Mouse (Mus musculus): ENCODE results near the gene Cnp. TPM values are rescaled to one million over a fixed set of nuclear protein-coding genes. Genes with fewer than 3 reads are reported as not detected.
A peak's percentile ranks its signal among the peaks of the same experiment; 100 is the strongest.

Cnp gene
- polyA plus RNA-seq (2014; fragmentation: Nextera tagmentation; extraction: Ambion mirVana): 22.0 and 25.6 TPM in 2 replicates

DNA sequence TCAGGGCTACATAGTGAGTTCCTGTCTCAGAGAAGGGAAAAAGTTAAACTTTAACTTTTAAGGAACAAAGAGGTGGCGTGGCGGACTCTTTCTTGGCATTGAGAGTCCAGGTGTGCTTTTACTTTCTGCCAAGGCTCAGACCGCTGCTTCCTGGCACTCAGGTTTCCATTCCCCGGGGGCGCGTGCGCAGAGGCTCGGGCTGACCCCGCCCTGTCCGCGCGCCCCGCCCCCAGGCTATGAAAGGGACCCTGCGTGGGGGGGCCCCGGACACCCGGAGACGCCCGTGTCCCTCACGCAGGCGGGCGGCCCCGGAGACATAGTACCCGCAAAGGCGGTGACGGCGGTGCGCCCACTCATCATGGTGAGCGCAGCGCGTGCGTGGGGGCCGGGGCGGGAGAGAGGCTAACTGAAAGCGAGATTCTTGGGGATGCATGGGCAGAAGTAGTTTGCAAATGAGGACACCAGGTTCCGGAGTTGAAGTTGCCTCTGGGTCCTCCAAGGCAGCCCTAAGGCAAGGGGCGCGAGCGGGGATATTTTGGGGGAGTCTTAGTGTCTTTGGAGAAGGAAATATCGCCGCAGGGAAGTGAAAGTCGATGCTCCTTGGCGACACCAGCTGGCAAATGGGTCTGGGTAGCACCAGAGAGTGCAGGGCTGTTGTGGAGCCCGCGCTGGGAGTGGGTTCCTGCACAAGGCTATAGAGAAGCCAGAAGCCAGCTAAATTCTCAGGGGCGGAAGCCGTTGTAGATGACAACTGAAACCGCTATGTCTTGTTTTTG, at the start of gene Cnp:
Gene Cnp (plus strand): TSS at position 197 of the 776 bp plus-strand sequence.
- Histone ChIP-seq H3K4me3 (ENCODE audit: low read depth, low read length) (peak within 1 kb of the TSS; percentile 62), H3K9ac (ENCODE audit: low read length) (peak within 1 kb of the TSS; percentile 67), H3K27ac (ENCODE audit: low read depth, low read length) (no peak within 1 kb of the TSS; the same call in 1 of the 2 replicates), H3K4me1 (ENCODE audit: control insufficient read depth, insufficient read depth, low read length) (no peaks in the 10 kb centered on the region; the same call in 1 of the 2 replicates), H3K36me3 (ENCODE audit: control insufficient read depth, insufficient read depth, low read length) (peaks cover 16% of the 10 kb centered on the region), H3K4me2 (ENCODE audit: low read length) (peak within 1 kb of the TSS; percentile 78), H3K9me3 (replicated peaks; ENCODE audit: control insufficient read depth, low read length) (no peaks in the 10 kb centered on the region), H3K27me3 (replicated peaks; ENCODE audit: control insufficient read depth, insufficient read depth, low read length) (no peaks in the 10 kb centered on the region)
- DNase-seq (ENCODE audit: low spot score) (peak; percentile 74), ATAC-seq (peak; percentile 75)
- 3% methylated on average over 47 of the region's 47 CpGs for WGBS

DNA sequence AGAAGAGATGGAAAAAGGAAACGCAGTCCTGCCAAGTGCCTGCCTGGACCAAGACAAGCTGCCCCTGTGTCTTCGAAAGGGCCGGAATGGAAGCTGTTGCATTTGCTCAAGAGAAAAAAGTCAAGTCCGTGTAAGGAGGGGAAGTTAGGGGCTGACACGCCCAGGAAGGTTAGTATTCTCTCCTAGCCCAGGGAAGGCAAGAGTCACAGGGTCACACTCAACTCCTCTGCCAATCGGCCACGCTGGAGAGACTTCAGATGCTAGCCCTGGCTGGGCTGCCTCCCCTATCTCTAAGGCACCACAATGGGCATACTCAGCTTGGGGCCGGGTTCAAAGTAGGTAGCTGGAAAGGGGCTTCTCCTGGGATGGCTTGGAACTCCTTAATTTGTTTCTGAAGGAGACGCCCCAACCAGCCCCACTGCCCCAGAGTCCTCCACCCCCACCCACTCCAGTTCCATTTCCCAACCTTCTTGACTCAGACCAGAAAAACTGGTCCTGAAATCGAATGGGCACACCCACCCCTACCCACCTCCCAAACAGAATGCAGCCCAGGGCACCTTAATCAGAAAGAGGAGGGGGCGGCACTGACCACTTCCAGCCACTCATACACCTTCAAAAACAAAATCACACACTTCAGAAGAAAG, 49.6 kb upstream of the Cnp start:
- DNase-seq (ENCODE audit: low spot score): no peak
- H3K27ac ChIP-seq (ENCODE audit: low read depth, low read length): no peak overlapping the region
- no peak for ATAC-seq
- peak overlapping the region; percentile 96 for H3K4me2 ChIP-seq (ENCODE audit: low read length)
- H3K9ac ChIP-seq (ENCODE audit: low read length): peak overlapping the region; percentile 91
- peaks cover 29% of the 10 kb centered on the region for H3K4me1 ChIP-seq (ENCODE audit: control insufficient read depth, insufficient read depth, low read length)
- peaks cover 39% of the 10 kb centered on the region for H3K36me3 ChIP-seq (ENCODE audit: control insufficient read depth, insufficient read depth, low read length)
- WGBS: 57% methylated on average over 11 of the region's 11 CpGs
- no peaks in the 10 kb centered on the region for H3K9me3 ChIP-seq (replicated peaks; ENCODE audit: control insufficient read depth, low read length)
- no peaks in the 10 kb centered on the region for H3K27me3 ChIP-seq (replicated peaks; ENCODE audit: control insufficient read depth, insufficient read depth, low read length)
- peak overlapping the region; percentile 87 for H3K4me3 ChIP-seq (ENCODE audit: low read depth, low read length)

DNA sequence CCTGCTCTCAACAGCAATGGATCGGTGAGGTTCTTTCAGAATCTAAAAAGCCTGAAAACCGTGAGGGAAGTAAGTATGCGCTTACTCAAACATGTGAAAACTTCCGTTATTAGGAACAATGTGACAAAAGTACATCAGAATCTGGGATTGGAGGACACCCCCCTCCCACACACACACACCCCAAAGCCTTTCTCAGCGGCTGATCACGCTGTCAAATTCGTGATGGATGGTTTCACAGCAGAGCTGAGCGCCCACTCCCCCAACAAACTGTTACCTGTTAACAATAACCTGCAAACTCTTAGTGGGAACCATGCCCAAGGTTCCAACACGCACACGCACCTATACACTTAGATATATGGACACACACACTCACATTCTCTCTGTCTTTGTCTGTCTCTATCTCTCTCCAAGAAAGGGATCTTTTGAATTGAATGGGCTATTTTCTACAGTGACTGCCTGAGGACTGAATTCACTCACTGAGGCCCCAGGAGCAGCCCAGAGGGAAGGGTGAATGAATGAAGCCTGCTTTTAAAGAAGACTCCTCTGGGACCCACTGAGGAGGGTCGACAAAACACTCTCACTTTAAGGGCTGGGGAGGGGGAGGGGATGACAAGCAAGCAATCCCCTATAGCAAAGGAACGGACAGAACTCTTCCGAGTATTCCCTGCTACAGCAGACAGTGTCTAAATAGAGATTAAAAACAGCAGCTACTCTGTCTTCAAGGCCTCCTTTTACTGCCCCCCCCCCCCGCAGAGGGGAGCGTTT, 48.5 kb upstream of the Cnp start:
- Histone ChIP-seq H3K4me1 (ENCODE audit: control insufficient read depth, insufficient read depth, low read length) (peaks cover 29% of the 10 kb centered on the region), H3K9ac (ENCODE audit: low read length) (peak overlapping the region; percentile 91), H3K27ac (ENCODE audit: low read depth, low read length) (0 out of 2 replicates have a peak overlapping the region, but pooled peaks have one; percentile 93), H3K4me2 (ENCODE audit: low read length) (peak overlapping the region; percentile 96), H3K9me3 (replicated peaks; ENCODE audit: control insufficient read depth, low read length) (no peaks in the 10 kb centered on the region), H3K27me3 (replicated peaks; ENCODE audit: control insufficient read depth, insufficient read depth, low read length) (no peaks in the 10 kb centered on the region), H3K4me3 (ENCODE audit: low read depth, low read length) (peak overlapping the region; percentile 87), H3K36me3 (ENCODE audit: control insufficient read depth, insufficient read depth, low read length) (peaks cover 27% of the 10 kb centered on the region)
- ATAC-seq (no peak), DNase-seq (ENCODE audit: low spot score) (peak; percentile 13)
- WGBS: 2% methylated on average over 15 of the region's 15 CpGs

DNA sequence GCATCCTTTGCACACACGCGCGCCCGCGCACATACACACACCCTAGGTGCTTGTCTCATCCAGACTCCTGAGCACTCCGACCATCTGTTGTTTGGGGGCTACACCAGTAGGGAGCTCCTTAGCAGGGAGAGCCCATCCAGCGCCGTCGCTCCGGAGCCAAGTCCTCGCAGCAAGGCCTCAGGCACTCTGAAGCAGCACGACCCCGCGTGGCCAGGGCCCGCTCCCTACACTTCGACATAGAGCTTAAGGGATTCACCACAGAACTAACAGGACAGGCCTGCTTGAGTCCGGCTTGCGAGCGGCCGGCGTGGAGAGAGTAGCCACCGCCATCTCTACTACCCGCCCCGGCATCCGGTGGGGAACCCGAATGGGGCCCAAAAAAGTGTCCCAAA, 47.6 kb upstream of the Cnp start:
- Histone ChIP-seq H3K27me3 (replicated peaks; ENCODE audit: control insufficient read depth, insufficient read depth, low read length) (no peaks in the 10 kb centered on the region), H3K9me3 (replicated peaks; ENCODE audit: control insufficient read depth, low read length) (no peaks in the 10 kb centered on the region), H3K27ac (ENCODE audit: low read depth, low read length) (peak overlapping the region; percentile 93), H3K4me2 (ENCODE audit: low read length) (peak overlapping the region; percentile 96), H3K36me3 (ENCODE audit: control insufficient read depth, insufficient read depth, low read length) (peaks cover 19% of the 10 kb centered on the region), H3K4me3 (ENCODE audit: low read depth, low read length) (peak overlapping the region; percentile 87), H3K4me1 (ENCODE audit: control insufficient read depth, insufficient read depth, low read length) (peaks cover 29% of the 10 kb centered on the region), H3K9ac (ENCODE audit: low read length) (peak overlapping the region; percentile 91)
- peak; percentile 84 for DNase-seq (ENCODE audit: low spot score)
- under 1% methylated on average over 26 of the region's 26 CpGs for WGBS
- peak; percentile 52 for ATAC-seq

DNA sequence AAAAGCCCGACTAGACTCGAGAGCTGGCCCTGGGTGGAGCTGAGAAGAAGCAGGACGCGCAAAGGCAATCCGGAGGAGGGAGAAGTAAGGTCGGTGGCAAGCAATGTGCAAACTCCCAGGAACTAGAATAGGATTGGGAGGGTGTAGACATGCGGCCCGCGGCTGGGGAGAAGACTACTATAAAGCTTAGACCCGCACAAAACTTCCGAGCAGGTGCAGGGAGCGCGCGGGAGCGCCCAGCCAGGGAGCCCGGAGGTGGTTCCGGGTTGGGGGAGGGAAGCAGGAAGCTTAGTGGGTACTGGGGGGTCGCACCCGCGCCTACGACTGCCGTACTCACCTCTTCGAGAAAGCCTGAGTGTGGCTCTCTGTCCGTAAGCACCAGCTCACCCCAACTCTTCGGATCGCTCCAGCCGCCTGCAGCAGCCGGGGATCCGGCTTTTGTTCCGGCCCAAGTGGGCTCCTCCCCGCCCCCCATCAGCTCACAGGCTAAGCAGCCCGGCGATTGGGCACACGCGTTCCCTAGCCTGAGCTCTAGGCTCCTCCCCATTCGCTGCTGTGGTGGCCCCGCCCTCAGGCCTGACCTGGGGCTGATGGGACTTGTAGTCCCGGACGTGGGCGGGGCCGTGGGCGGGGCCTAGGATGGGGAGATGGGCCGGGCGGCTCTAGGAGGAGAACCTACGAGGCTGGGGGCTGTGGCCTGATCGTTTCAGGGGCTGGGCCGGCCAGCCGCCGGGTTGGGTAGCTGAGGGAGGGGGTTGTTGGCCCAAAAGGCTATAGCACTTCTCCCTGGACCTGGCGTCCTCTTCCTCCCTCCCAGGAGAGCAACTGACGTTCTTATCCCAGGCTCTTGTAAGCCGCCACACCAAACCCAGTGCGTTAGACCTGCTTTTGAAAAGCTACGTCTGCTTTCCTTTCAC, 47.0 kb upstream of the Cnp start, which contains the start of gene Acly:
Gene Acly (minus strand): TSS at position 543 of the 917 bp plus-strand sequence.
- H3K4me1 ChIP-seq (ENCODE audit: control insufficient read depth, insufficient read depth, low read length): peaks cover 29% of the 10 kb centered on the region
- peak within 1 kb of the TSS; percentile 93 for H3K27ac ChIP-seq (ENCODE audit: low read depth, low read length)
- peak within 1 kb of the TSS; percentile 96 for H3K4me2 ChIP-seq (ENCODE audit: low read length)
- peak; percentile 100 for DNase-seq (ENCODE audit: low spot score)
- no peaks in the 10 kb centered on the region for H3K27me3 ChIP-seq (replicated peaks; ENCODE audit: control insufficient read depth, insufficient read depth, low read length)
- H3K36me3 ChIP-seq (ENCODE audit: control insufficient read depth, insufficient read depth, low read length): peaks cover 13% of the 10 kb centered on the region
- H3K9me3 ChIP-seq (replicated peaks; ENCODE audit: control insufficient read depth, low read length): no peaks in the 10 kb centered on the region
- WGBS: under 1% methylated on average over 52 of the region's 54 CpGs
- peak; percentile 99 for ATAC-seq
- H3K9ac ChIP-seq (ENCODE audit: low read length): peak within 1 kb of the TSS; percentile 91
- peak within 1 kb of the TSS; percentile 87 for H3K4me3 ChIP-seq (ENCODE audit: low read depth, low read length)

DNA sequence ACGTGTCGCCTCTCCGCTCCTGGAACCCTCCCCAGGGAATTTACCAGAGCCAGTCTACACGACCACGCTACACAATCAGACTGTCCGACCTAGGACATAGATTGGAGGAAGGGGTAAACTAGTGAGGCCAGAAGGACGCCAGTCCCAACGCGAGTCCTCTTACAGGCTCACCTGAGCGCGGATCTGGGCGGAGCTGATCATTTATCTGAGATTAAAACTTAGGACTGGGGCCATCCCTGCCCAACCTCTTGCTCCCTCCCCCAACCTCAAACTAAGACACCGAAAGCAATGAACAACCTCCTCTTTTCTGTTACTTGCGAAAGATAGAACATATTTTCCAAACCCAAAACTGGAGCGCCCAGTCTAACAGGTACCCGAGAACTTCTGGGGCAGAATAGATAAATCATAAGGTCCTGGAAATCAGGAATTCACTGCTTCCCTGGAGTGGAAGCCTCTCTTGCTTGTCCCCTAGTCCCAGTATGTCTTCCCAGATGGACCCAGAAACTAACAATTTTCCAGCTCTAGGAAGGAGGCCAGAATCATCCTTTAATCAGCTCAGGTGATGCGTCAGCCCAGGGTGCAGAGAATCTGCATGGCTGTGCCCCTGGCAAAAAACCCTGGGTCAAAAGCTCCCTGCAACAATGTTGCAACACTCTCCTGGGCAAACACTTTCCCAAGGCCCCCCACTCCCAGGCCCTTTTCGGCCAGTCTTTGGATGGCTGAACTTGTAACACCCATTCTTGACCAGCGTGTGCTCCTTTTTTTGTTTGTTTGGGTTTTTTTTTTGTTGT, 46.1 kb upstream of the Cnp start:
- H3K27me3 ChIP-seq (replicated peaks; ENCODE audit: control insufficient read depth, insufficient read depth, low read length): no peaks in the 10 kb centered on the region
- H3K4me2 ChIP-seq (ENCODE audit: low read length): peak overlapping the region; percentile 71
- no peaks in the 10 kb centered on the region for H3K9me3 ChIP-seq (replicated peaks; ENCODE audit: control insufficient read depth, low read length)
- peaks cover 29% of the 10 kb centered on the region for H3K4me1 ChIP-seq (ENCODE audit: control insufficient read depth, insufficient read depth, low read length)
- peak overlapping the region; percentile 87 for H3K4me3 ChIP-seq (ENCODE audit: low read depth, low read length)
- H3K27ac ChIP-seq (ENCODE audit: low read depth, low read length): peak overlapping the region; percentile 33; the same call in 1 of the 2 replicates
- peaks cover 4% of the 10 kb centered on the region for H3K36me3 ChIP-seq (ENCODE audit: control insufficient read depth, insufficient read depth, low read length)
- H3K9ac ChIP-seq (ENCODE audit: low read length): peak overlapping the region; percentile 70
- 22% methylated on average over 19 of the region's 19 CpGs for WGBS
- DNase-seq (ENCODE audit: low spot score) (no peak), ATAC-seq (no peak)

DNA sequence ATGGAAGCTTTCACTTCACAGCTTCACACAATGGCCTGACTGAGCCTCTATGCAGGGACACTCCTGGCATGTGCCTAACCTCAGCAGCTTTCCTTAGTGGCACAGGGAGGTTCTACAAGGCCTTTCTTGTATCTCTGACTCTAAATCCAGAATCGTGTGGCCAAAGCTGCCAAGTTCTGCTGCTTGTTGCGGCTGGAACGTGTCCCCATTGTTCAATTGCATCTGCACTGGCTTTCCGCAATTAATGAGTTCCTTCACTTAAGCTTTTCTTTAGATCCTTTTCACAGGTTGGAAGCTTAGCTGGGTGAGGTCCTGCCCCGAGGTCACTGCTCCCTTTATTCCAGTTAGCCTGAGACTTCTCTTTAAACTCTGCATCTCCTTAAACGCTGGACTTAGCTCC, 40.8 kb upstream of the Cnp start:
- H3K27me3 ChIP-seq (replicated peaks; ENCODE audit: control insufficient read depth, insufficient read depth, low read length): no peaks in the 10 kb centered on the region
- H3K36me3 ChIP-seq (ENCODE audit: control insufficient read depth, insufficient read depth, low read length): no peaks in the 10 kb centered on the region
- ATAC-seq (no peak), DNase-seq (ENCODE audit: low spot score) (no peak)
- H3K27ac ChIP-seq (ENCODE audit: low read depth, low read length): no peak overlapping the region
- no peaks in the 10 kb centered on the region for H3K4me1 ChIP-seq (ENCODE audit: control insufficient read depth, insufficient read depth, low read length)
- no peaks in the 10 kb centered on the region for H3K9me3 ChIP-seq (replicated peaks; ENCODE audit: control insufficient read depth, low read length)
- no peak overlapping the region for H3K9ac ChIP-seq (ENCODE audit: low read length)
- WGBS: 6% methylated on average over 6 of the region's 6 CpGs
- no peak overlapping the region for H3K4me3 ChIP-seq (ENCODE audit: low read depth, low read length)
- no peak overlapping the region for H3K4me2 ChIP-seq (ENCODE audit: low read length)
